Mouse (Mus musculus) mouse trophoblast stem cell (cell line): ENCODE data around the gene Idh2.
"Not testable (repeated sequence)": the region's sequence is repeated elsewhere in the genome, so short reads cannot be mapped to it uniquely, and the experiment has no call there.

Experiments
- in situ Hi-C, 2 experiments: fragments of 300-500 bp; cut with MseI, MboI; formaldehyde crosslinking; loops; 2 replicates in 1 of 2; 3 replicates in 1 of 2; pipeline ENCODE4 v1.15.1; 2025

The Idh2 gene

GRCm38 (mm10) chr7:80115224-80115590 lies at the start of gene Idh2:
TSS of gene Idh2 (minus strand) at chr7:80115392.
- in situ Hi-C loops = no loop called here

- in situ Hi-C loops = loop anchor here in 1 of 2 experiments (5.0 kb wide), 1 partner anchor 51 kb away; no protein-coding TSS in a partner anchor
Measured at GRCm38 (mm10) chr7:80160945-80161306, 45.7 kb upstream of the Idh2 start.

- in situ Hi-C loops = loop anchor here in 1 of 2 experiments (5.0 kb wide), 1 partner anchor 52 kb away; no protein-coding TSS in a partner anchor
Measured at GRCm38 (mm10) chr7:80160293-80160944, 45.2 kb upstream of the Idh2 start.

GRCm38 (mm10) chr7:80158496-80159268 lies 43.5 kb upstream of the Idh2 start:
- in situ Hi-C loops = no loop called here

GRCm38 (mm10) chr7:80156711-80157227 lies 41.6 kb upstream of the Idh2 start:
- in situ Hi-C loops = no loop called here

- in situ Hi-C loops = no loop called here
Measured at GRCm38 (mm10) chr7:80154689-80155088, 39.5 kb upstream of the Idh2 start.

- in situ Hi-C loops = no loop called here
Measured at GRCm38 (mm10) chr7:80152756-80153155, 37.6 kb upstream of the Idh2 start.

- in situ Hi-C loops = no loop called here
Measured at GRCm38 (mm10) chr7:80152152-80152551, 37.0 kb upstream of the Idh2 start.

- in situ Hi-C loops = no loop called here
Measured at GRCm38 (mm10) chr7:80149356-80149755, 34.2 kb upstream of the Idh2 start.

- in situ Hi-C loops = no loop called here
Measured at GRCm38 (mm10) chr7:80146077-80146476, 30.9 kb upstream of the Idh2 start.

GRCm38 (mm10) chr7:80144695-80145094 lies 29.5 kb upstream of the Idh2 start:
- in situ Hi-C loops = no loop called here

- in situ Hi-C loops = no loop called here
Measured at GRCm38 (mm10) chr7:80143331-80144273, 28.4 kb upstream of the Idh2 start.

GRCm38 (mm10) chr7:80140815-80141214 lies 25.6 kb upstream of the Idh2 start:
- in situ Hi-C loops = no loop called here

- in situ Hi-C loops = no loop called here
Measured at GRCm38 (mm10) chr7:80138375-80138774, 23.2 kb upstream of the Idh2 start.

GRCm38 (mm10) chr7:80135173-80135532 lies 20.0 kb upstream of the Idh2 start:
- in situ Hi-C loops = no loop called here

- in situ Hi-C loops = no loop called here
Measured at GRCm38 (mm10) chr7:80134454-80135172, 19.4 kb upstream of the Idh2 start.

- in situ Hi-C loops = no loop called here
Measured at GRCm38 (mm10) chr7:80132541-80132940, 17.3 kb upstream of the Idh2 start.

- in situ Hi-C loops = not testable (repeated sequence)
Measured at GRCm38 (mm10) chr7:80131315-80131714, 16.1 kb upstream of the Idh2 start.

- in situ Hi-C loops = no loop called here
Measured at GRCm38 (mm10) chr7:80130344-80131055, 15.3 kb upstream of the Idh2 start.

- in situ Hi-C loops = no loop called here
Measured at GRCm38 (mm10) chr7:80129278-80129677, 14.1 kb upstream of the Idh2 start.

- in situ Hi-C loops = no loop called here
Measured at GRCm38 (mm10) chr7:80123672-80124071, 8.5 kb upstream of the Idh2 start.
